Mouse (Mus musculus) stomach, adult 2 months (tissue): ENCODE data around the gene Ypel1. TPM values are rescaled to one million over a fixed set of nuclear protein-coding genes. Genes with fewer than 3 reads are reported as not detected.

Source experiments
- polyA plus RNA-seq: library from polyadenylated mRNA; depleted of rRNA; stranded (reverse); fragments of >200 nt; gene quantifications from 2 replicates; pipeline ENCODE4 v1.2.3, GENCODE M21; 2012; rRNA removed

Gene Ypel1
- polyA plus RNA-seq: 0.41 and 0.46 TPM in 2 replicates

DNA sequence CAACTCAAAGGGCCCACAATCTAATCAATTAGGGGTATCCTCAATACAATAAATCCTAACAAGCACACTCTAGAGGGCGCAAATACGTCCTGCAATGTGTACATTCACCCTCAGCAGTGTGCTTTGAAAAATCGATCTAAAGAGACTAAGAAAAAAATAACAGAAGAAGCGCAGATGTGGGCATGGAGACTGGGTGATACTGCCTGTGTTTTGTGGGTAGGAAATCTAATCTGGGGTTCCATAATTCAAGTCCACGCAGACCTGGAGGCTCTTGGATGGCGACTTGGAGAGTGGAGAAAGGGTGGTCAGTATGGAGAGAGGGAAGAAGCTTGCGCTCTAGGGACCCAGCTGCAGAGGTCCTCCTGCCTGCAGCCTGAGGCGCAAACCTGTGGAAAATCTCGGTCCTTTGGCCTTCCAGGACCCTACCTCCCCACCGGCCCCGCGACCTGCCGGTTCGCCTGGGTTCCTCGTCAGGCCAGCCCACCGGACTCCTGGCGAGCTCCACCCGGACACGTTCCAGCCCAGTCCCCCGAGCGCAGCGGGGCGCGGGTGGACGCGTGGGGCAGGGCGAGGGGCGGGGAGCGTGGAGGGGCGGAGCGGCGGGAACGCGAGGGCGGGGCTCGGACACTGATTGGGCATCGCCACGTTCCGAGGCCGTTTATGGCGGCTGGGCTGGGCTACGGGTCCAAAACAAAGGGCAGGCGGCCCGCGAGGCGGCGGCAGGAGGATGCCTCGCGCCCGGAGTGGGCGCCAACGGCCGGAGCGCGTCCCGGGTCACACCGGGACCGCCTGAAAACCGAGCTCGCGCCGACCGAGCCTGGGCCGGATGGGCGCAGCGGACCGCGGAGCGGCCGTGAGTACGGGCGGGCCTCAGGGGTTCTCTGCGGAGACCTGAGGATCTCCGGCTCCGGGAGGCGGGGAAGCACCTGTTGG is at the start of gene Ypel1:
Gene Ypel1 (plus strand): TSS at position 186 of the 933 bp plus-strand sequence.

DNA sequence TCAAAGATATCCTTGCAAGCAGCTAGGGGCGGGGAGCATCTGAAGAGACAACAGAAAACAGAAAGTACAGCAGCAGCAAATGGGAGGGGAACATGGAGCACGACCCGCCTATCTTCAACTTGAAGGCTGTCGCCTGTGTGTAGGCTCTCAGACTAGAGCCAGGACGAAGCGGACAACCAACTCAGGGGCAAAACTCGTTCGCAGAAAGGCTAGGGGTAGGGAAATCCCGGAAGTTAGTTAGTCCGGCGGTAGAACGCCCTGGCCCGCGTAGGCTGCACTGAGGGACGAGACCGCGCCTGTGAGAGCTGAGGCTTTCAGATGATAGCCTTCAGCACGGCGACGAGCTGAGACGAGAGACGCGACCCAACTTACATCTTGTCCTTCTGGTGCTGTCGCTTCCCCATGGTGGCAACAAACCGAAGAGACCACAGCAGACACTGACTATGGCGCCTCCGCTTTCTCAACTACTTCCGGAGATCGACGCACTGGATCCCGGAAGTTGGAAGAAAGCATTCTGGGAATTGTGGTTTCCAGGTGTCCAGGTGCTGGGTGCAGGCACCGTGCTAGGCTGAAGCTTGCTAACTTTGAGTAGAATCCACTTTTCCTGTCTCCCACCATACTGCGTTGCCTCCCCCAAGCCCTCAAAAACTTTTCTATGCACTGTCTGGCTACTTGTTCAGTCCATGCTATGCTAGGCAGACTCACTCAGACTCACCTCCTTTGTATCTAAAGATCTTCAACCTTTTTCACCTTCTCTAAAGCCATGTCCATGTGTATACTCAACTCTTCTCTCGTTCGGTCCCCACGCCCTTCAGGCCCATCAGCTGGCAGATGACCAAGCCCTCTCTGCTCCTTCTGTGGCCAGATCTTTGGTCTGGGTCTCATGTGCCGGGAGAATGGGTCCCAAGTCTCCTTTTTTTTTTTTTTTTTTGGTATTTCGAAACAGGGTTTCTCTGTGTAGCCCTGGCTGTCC is 41.6 kb downstream of the Ypel1 start, which contains the start of gene Ppil2:
Gene Ppil2 (minus strand): TSS at position 487 of the 973 bp plus-strand sequence.

GRCm38 (mm10) chr16:17124871-17125520 is 55.5 kb downstream of the Ypel1 start, which contains the start of gene 2610318N02Rik:
Gene 2610318N02Rik, minus strand, starts transcription at chr16:17125167.

GRCm38 (mm10) chr16:17132089-17132905 is 62.8 kb downstream of the Ypel1 start, which contains the start of gene Sdf2l1:
Gene Sdf2l1, minus strand, starts transcription at chr16:17132383.

Other genes starting within 250 kb of the Ypel1 start
- gene Spag6l, start 240.2 kb upstream of the Ypel1 start, polyA plus RNA-seq: 0.06 and 0.10 TPM in 2 replicates
- not detected in 2 replicates for gene Igll1, start 205.7 kb upstream of the Ypel1 start, polyA plus RNA-seq
- gene Top3b, start 199.0 kb upstream of the Ypel1 start, polyA plus RNA-seq: 20.1 and 23.9 TPM in 2 replicates
- gene Vpreb1, start 198.9 kb upstream of the Ypel1 start, polyA plus RNA-seq: 3.6 and 7.8 TPM in 2 replicates
- 2.3 and 2.5 TPM in 2 replicates for gene Ppm1f, start 173.2 kb upstream of the Ypel1 start, polyA plus RNA-seq
- 18.0 and 25.5 TPM in 2 replicates for gene Mapk1, start 86.3 kb upstream of the Ypel1 start, polyA plus RNA-seq
- gene Ppil2, start 41.6 kb downstream of the Ypel1 start, polyA plus RNA-seq: 34.7 and 35.1 TPM in 2 replicates
- gene 2610318N02Rik, start 55.5 kb downstream of the Ypel1 start, polyA plus RNA-seq: 2.4 and 2.9 TPM in 2 replicates
- gene Sdf2l1, start 62.7 kb downstream of the Ypel1 start, polyA plus RNA-seq: 39.8 and 64.6 TPM in 2 replicates
- 19.8 and 26.3 TPM in 2 replicates for gene Ydjc, start 74.9 kb downstream of the Ypel1 start, polyA plus RNA-seq
- 2.2 and 2.6 TPM in 2 replicates for gene Ccdc116, start 77.5 kb downstream of the Ypel1 start, polyA plus RNA-seq
- 40.3 and 48.5 TPM in 2 replicates for gene Ube2l3, start 133.0 kb downstream of the Ypel1 start, polyA plus RNA-seq
- 0.03 and 0.05 TPM in 2 replicates for gene Rimbp3, start 138.9 kb downstream of the Ypel1 start, polyA plus RNA-seq
- gene Hic2, start 163.9 kb downstream of the Ypel1 start, polyA plus RNA-seq: 1.7 and 2.4 TPM in 2 replicates
- gene Tmem191c, start 206.4 kb downstream of the Ypel1 start, polyA plus RNA-seq: 4.8 and 5.8 TPM in 2 replicates